Mouse (Mus musculus): ENCODE measurements around the gene Ddah1.

Gene Ddah1

GRCm38 (mm10) chr3:145768439-145768838, 10.0 kb downstream of the Ddah1 start:
- DNase-seq = no peak

- DNase-seq = no peak
Observed at GRCm38 (mm10) chr3:145773384-145773783, 14.9 kb downstream of the Ddah1 start.

DNA sequence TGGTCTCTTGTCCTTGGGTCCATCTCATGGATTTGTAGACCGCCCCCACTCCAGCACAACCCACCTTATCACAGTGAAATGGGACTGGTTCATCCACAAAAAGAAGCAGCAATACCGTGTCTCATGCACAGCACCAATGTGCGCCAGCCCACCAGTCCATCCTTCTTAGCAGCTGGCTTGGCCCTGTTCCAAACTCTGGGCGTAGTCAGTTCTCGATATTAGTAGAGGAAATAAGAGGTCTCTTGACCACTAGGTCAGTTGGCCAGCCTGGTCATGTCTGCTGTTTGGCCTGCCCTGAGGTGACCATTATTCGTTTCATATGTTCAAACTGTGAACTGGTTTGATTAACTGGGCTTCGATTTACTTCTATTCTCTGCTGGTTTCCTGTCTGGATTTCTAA, 15.9 kb downstream of the Ddah1 start:
- peak; percentile 43 for DNase-seq

GRCm38 (mm10) chr3:145775236-145775635, 16.8 kb downstream of the Ddah1 start:
- DNase-seq = no peak

DNA sequence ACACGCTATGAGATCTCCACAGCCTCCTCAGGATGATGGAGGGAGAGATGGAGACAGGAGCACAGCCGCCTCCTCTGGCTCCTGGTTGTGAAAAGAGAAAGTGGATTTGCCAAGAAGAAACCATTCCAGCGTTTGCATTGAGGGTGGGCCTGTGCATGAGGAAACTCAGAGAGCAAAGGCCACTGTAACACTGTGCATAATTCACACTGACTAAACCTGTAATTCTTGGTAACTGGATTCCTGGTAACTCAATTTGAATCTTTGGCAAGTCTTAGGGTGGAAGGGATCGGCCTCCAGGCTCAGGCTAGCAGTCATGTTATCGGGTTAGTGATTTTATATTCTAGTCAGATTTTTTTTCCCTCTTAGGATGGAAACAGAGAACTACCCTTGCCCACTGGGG, 17.4 kb downstream of the Ddah1 start:
- DNase-seq = no peak

GRCm38 (mm10) chr3:145777006-145777405, 18.5 kb downstream of the Ddah1 start:
- DNase-seq = no peak

GRCm38 (mm10) chr3:145778406-145778922, 20.0 kb downstream of the Ddah1 start:
- DNase-seq = no peak

GRCm38 (mm10) chr3:145779279-145779973, 21.0 kb downstream of the Ddah1 start:
- DNase-seq = no peak

DNA sequence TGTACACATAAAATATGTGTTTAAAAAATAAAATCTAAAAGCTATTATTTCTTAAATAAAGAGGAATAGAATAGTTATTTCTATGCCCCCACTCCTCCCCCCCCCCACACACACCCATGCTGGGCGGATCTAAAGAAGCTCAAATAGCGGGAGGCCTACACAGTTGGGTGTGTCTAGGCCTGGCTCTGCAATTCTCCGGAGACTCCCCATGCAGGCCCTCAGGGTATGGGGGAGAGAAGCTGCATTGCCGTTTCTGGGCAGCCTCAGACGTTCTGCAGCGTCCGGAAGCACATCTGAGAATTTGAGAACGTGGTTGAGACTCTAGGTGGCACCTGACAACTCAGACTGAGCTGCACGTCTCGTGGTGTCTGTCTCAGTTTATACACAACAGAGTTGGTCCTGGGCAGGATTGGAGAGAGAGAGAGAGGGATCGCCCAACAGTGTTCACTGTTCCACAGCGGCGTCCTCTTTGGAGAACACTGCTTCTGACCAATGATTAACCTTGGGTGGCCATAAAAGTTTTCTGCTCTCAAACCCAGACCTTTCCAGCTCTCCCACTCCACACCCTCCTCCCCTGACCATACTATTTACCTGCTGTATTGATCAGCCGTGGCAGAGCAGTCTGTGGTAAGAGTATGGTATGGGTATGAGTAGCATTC, 22.4 kb downstream of the Ddah1 start:
- no peak for DNase-seq

- no peak for DNase-seq
Observed at GRCm38 (mm10) chr3:145785244-145785643, 26.8 kb downstream of the Ddah1 start.

- DNase-seq = peak; percentile 61
Observed at GRCm38 (mm10) chr3:145787303-145787702, 28.8 kb downstream of the Ddah1 start.

GRCm38 (mm10) chr3:145789114-145789513, 30.6 kb downstream of the Ddah1 start:
- DNase-seq = no peak

DNA sequence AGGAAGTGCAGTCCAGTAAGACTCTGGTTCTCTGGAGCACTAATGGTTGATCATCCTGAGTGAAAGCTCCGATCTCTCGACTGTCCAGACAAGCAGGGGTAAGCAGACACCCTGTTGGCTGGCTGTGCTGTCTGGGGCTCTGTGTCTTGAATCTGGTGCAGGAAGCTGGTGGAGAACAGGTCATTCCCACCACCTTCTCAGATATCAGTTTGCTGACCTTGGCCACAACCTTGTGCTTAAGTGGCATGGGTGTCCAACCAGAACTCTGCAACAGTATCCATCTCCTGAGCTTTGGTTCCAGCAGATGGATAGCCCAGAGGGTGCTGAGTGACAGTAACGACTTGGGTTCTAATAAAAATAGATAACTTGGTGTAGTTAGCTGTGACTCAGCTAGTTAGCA, 31.8 kb downstream of the Ddah1 start:
- no peak for DNase-seq

- DNase-seq = no peak
Observed at GRCm38 (mm10) chr3:145790709-145791108, 32.2 kb downstream of the Ddah1 start.

DNA sequence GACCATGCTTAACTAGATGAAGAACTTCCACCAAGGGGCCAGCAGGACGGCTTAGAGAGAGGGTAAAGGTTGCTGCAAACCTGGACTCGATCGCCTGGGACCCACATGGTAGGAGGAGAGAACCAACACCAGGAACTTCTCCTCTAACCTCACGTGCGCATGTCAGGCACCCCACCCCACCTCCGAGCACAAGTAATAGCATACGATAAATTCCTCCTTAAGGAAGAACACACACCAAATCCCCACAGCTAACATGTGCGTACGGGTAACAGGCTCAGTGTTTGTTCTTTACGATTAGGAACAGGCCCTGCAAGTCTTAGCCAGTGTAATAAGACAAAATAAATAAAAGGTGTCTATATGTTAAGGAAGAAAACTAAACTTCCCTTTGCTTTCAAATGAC, 35.9 kb downstream of the Ddah1 start:
- DNase-seq = no peak

GRCm38 (mm10) chr3:145795896-145796295, 37.4 kb downstream of the Ddah1 start:
- DNase-seq = no peak

GRCm38 (mm10) chr3:145798042-145798441, 39.6 kb downstream of the Ddah1 start:
- DNase-seq = no peak

GRCm38 (mm10) chr3:145798751-145799188, 40.3 kb downstream of the Ddah1 start:
- DNase-seq = peak; percentile 92

- no peak for DNase-seq
Observed at GRCm38 (mm10) chr3:145799365-145799764, 40.9 kb downstream of the Ddah1 start.

DNA sequence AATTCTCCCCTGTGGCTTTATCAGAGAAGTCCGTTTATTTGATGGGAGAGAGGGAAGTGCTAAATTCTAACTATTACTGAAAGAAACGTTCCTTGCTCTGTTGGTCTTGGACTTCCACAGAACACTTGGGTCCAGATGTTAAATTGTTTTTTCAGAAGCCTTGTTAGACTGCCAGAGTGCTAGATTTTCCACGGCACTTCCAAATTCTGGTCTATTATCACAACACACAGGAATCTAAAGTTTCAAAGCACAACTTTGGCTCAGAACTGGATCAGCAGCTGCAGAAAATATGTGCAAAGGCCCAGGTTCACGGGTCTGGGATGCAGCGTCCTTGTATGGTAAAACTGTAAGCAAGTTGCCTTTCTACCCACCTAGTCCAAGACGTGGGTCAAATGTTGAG, 43.6 kb downstream of the Ddah1 start:
- DNase-seq = peak; percentile 16

DNA sequence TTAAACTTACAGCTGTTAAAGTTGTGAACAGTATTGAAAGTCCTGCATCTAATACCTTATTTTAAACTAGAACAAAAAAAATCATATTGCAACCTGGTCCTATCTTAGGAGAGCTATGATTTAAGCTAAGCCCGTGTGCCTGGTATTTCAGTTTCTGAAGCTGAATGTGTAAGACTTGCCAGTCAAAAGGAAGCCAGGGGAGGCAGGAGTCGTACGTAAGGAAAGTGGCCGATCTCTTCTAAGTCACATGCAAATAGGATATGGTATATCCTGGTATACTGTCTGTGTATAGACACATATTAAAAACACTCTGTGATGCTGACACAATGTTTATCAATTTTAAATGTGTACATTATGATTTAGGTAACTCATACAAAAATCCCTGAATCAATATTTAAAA, 47.4 kb downstream of the Ddah1 start:
- DNase-seq = no peak

DNA sequence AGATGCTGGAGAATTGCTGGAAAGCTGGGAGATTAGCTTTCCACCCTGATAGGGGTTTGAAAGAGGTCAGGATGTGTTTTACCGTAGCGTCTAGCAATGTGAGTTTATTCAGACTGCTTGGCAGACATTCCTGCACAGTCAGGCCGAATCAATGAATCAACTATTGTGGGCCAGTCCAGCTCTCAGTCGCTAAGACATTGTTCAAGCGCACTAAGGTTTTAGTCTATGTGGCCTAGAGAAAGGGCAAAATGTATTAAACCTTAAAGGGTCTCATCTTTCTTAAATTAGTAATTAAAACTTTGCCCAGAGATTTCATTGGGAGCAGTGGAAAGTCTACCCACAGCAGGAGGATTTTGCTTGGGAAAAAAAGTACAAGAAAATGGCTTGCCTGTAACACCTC, 48.0 kb downstream of the Ddah1 start:
- DNase-seq = no peak

DNA sequence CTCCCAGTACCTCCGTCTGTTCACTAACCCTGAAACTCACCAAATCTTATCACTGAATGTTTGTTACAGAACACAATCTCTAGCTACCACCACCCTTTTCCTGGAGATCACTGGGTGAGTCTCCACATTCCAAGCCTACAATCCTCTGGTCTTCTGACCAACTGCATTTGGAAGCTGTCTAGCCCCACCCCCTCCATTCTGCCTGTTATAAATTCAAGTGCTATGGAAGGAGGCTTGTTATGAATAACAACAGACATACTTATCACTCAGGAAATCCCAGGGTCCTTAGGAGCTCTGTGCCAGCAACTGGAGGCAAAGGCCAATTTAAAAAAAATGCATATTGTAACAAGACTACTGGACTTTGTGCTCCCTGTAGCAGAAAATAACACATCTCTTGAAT, 58.3 kb downstream of the Ddah1 start:
- peak; percentile 78 for DNase-seq

- peak; percentile 21 for DNase-seq
Observed at GRCm38 (mm10) chr3:145817276-145817675, 58.8 kb downstream of the Ddah1 start.

Measured in lung, postnatal 36 days (tissue).